Mouse (Mus musculus) liver, embryonic 14.5 days (tissue): ENCODE measurements at regions not wholly inside any gene's neighbourhood (a gene's known extent, or its start where the extent isn't known, plus 50 kb on each side); places are given as distances from the start of the nearest gene placed in this dataset.

Experiments used
- ATAC-seq: fragments of 200-750 bp; cut with Nextera tagmentation; 2 replicates; pipeline ENCODE4 v1.8.0; 2017; ENCODE audit warnings: moderate number of reproducible peaks, mild to moderate bottlenecking, moderate library complexity; ENCODE audit not compliant: insufficient read depth
- DNase-seq, 3 experiments: peaks; one replicate each; pipeline ENCODE4 v3.0.0-alpha.2; 2012 to 2013; ENCODE audit warnings: low read depth in 3 of 3, low spot score in 3 of 3
- H3K27ac ChIP-seq: fragments of 300-500 bp; sonication (generic); 2 replicates; pipeline ENCODE4 v1.5.1; 2014; ENCODE audit warnings: moderate library complexity, mild to moderate bottlenecking, control low read depth, inconsistent platforms
- H3K27me3 ChIP-seq: fragments of 300-500 bp; sonication (generic); 2 replicates; pipeline ENCODE4 v1.6.1; 2014; ENCODE audit warnings: mild to moderate bottlenecking, low read length, moderate library complexity; ENCODE audit not compliant: control insufficient read depth, insufficient read depth
- H3K36me3 ChIP-seq: fragments of 300-500 bp; sonication (generic); replicated peaks from 2 replicates; pipeline ENCODE4 v1.6.1; 2014; ENCODE audit warnings: low read depth; ENCODE audit not compliant: control insufficient read depth, insufficient read depth
- H3K4me1 ChIP-seq, 2 experiments: fragments of 200-500 bp in 1 of 2; fragments of 300-500 bp in 1 of 2; sonication (generic) in 1 of 2; replicated peaks; 2 replicates each; pipeline ENCODE4 v1.6.1; 2012 to 2014; ENCODE audit warnings: antibody characterized with exemption in 1 of 2, inconsistent platforms in 1 of 2, low read length in 1 of 2; ENCODE audit not compliant: control insufficient read depth in 2 of 2, insufficient read depth in 2 of 2
- H3K4me2 ChIP-seq: fragments of 300-500 bp; sonication (generic); 2 replicates; pipeline ENCODE4 v1.6.1; 2014; ENCODE audit warnings: low read depth, mild to moderate bottlenecking, control low read depth, moderate library complexity
- H3K4me3 ChIP-seq, 2 experiments: fragments of 200-500 bp in 1 of 2; fragments of 300-500 bp in 1 of 2; sonication (generic) in 1 of 2; 2 replicates each; pipeline ENCODE4 v1.5.1; 2012 to 2014; ENCODE audit warnings: low read depth in 2 of 2, low read length in 2 of 2, mild to moderate bottlenecking in 2 of 2, control low read depth in 1 of 2, inconsistent platforms in 1 of 2, moderate library complexity in 1 of 2; ENCODE audit not compliant: insufficient read depth in 1 of 2
- H3K9ac ChIP-seq: fragments of 300-500 bp; sonication (generic); replicated peaks from 2 replicates; pipeline ENCODE4 v1.6.1; 2014; ENCODE audit warnings: mild to moderate bottlenecking, control low read depth, moderate library complexity
- H3K9me3 ChIP-seq: fragments of 300-500 bp; sonication (generic); 2 replicates; pipeline ENCODE4 v1.6.1; 2016; ENCODE audit warnings: low read length, mixed read lengths; ENCODE audit not compliant: control insufficient read depth
- CTCF ChIP-seq: IDR thresholded peaks from 2 replicates; pipeline ENCODE4 v1.5.1; 2016; ENCODE audit warnings: antibody characterized with exemption, low read depth, control low read depth
- EP300 ChIP-seq: IDR thresholded peaks from 2 replicates; pipeline ENCODE4 v1.6.1; 2016; ENCODE audit warnings: antibody characterized with exemption, low read depth
- WGBS: fragments of 180-500 bp; shearing (Covaris S2); extraction: QIAGEN DNeasy Blood & Tissue Kit; methylation state at CpG from one replicate; pipeline ENCODE4 v1.1.7; 2014; ENCODE audit not compliant: insufficient replicate concordance; 5-methylcytosine and 5-hydroxymethylcytosine counted together

DNA sequence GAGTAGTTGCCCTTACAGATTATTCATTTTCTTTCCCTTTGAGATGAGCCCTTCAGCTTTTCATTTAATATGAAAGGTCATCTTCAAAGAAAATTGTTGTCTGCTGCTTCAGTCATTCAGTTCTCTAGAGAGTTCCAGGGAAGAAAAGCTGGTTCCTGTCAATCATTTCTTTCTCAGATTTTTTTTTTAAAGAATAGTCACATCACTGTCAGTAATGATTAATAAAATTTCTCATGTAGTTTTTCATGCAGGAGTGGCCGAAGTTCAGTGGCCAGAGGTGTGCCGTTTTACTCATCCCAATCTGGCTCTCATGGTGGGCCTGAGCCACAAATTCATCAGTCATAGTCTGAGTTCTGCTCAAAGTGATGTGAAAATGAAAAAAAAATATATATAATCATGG is 121.5 kb upstream of the Nectin3 start:
- no peak for ATAC-seq
- Histone ChIP-seq H3K4me2 (no peak overlapping the region), H3K27me3 (no peaks in the 10 kb centered on the region), H3K9ac (no peak overlapping the region), H3K4me3 (no peak overlapping the region), H3K27ac (no peak overlapping the region), H3K9me3 (no peaks in the 10 kb centered on the region), H3K4me1 (no peaks in the 10 kb centered on the region), H3K36me3 (no peaks in the 10 kb centered on the region)
- DNase-seq: no peak
- TF ChIP-seq EP300 (no peak), CTCF (no peak)
- WGBS: 57% methylated on average over 2 of the region's 2 CpGs

DNA sequence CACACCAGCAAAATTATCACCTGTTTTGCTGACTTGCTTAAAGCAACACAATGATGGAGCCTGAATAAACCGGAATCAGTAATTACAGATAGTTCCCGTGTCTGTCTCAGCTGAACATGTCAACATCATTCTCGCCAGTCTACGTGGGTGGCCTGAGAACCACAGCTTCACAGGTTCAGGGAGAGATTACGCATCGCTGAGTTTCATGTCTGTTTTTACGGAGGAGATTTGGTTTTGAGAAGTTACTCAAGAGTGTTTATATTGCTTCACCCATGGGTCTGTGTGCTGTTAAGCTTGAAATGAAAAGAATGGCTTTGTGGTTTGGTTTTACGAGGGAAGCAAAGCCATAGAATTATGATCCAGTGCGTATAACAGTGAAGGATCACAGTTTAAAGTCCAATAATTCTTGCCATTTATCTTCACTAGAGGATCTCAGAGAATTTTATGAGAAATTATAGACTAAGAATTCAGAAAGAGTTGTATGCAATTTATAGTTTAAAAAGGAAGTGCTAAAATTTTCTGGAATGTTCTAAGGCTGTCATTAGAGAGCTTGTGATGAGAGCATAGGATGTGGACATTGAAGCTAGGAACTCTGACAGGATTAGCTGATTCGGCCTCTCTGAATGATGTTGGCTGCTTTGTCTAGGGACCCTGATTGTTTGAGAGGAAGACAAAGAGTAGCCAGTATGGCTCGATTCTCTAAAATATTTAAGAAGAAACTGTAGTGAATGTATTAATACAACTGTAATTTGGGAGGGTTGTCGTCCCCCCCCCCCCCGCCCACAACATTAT is 119.4 kb upstream of the Nectin3 start:
- ATAC-seq: no peak
- Histone ChIP-seq H3K9ac (no peak overlapping the region), H3K4me3 (no peak overlapping the region), H3K36me3 (no peaks in the 10 kb centered on the region), H3K27me3 (no peaks in the 10 kb centered on the region), H3K27ac (no peak overlapping the region), H3K9me3 (no peaks in the 10 kb centered on the region), H3K4me2 (no peak overlapping the region), H3K4me1 (no peaks in the 10 kb centered on the region)
- WGBS: 68% methylated on average over 13 of the region's 13 CpGs
- no peak for TF ChIP-seq CTCF
- TF ChIP-seq EP300: no peak
- DNase-seq: no peak

GRCm38 (mm10) chr16:46616606-46617005 is 118.3 kb upstream of the Nectin3 start:
- DNase-seq (no peak), ATAC-seq (no peak)
- H3K4me1 ChIP-seq: no peaks in the 10 kb centered on the region
- TF ChIP-seq EP300 (no peak), CTCF (no peak)
- H3K36me3 ChIP-seq: no peaks in the 10 kb centered on the region
- no peak overlapping the region for H3K9ac ChIP-seq
- H3K4me2 ChIP-seq: no peak overlapping the region
- H3K4me3 ChIP-seq: no peak overlapping the region
- H3K27ac ChIP-seq: no peak overlapping the region
- H3K27me3 ChIP-seq: no peaks in the 10 kb centered on the region
- no peaks in the 10 kb centered on the region for H3K9me3 ChIP-seq

DNA sequence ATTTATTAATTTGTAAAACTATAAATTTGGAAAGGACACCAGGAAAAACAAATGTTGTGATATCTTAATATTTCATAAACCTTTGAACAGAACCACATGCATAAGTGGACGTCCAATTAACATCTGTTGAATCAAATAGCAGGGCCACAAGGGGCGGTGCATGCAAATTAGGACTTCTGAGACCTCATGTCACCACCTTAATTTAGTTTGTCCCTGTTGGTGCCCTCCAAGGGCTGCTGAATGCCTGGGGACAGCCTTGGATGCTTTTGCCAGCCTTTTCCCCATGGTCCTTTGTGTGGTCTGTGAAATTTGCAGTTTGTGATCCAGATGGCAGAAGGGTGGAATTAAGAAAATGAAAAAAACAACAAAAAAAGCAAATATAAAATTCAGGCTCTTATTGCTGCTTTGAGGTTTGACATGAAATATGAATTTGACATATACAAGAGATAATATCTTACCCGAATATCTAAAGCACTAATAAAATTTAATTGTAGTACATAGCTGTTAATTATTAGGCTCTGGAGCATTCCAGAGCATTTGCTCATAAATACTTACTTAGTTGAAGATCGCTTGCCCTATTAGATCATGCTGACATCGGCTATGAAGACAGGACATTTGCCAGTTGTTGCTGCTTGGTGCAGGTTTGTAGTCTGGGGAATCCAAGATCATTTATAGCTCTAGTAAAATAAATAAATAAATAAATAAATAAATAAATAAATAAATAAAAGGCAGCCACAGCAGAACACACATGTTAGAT is 114.9 kb upstream of the Nectin3 start:
- no peak overlapping the region for H3K4me3 ChIP-seq
- H3K27ac ChIP-seq: no peak overlapping the region
- no peaks in the 10 kb centered on the region for H3K36me3 ChIP-seq
- no peak overlapping the region for H3K4me2 ChIP-seq
- DNase-seq (no peak), ATAC-seq (no peak)
- no peaks in the 10 kb centered on the region for H3K9me3 ChIP-seq
- no peaks in the 10 kb centered on the region for H3K4me1 ChIP-seq
- 50% methylated on average over 5 of the region's 5 CpGs for WGBS
- no peaks in the 10 kb centered on the region for H3K27me3 ChIP-seq
- TF ChIP-seq EP300: no peak
- TF ChIP-seq CTCF: no peak
- no peak overlapping the region for H3K9ac ChIP-seq

DNA sequence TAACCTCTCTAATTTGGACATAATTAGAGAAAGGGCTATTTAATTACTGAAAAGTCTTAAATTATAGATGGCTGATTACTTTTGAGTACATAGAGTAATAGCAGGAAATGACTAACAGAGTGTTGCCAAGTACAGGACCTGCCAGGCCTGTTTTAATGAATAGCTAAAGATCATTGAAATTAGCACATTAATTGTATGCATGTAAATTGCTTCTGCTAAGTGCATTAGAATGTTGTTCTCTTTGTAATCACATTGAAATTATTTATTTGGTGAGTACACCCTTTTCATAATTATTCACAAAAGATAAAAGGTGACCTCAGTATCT is 107.5 kb upstream of the Nectin3 start:
- Histone ChIP-seq H3K9ac (no peak overlapping the region), H3K27ac (no peak overlapping the region), H3K36me3 (no peaks in the 10 kb centered on the region), H3K4me2 (no peak overlapping the region), H3K4me1 (0 out of 4 replicates have a peak, but pooled peaks cover 0 to 3% of the 10 kb centered on the region in 2 experiments), H3K4me3 (no peak overlapping the region), H3K9me3 (no peaks in the 10 kb centered on the region), H3K27me3 (no peaks in the 10 kb centered on the region)
- no peak for ATAC-seq
- no peak for TF ChIP-seq EP300
- no peak for TF ChIP-seq CTCF
- no peak for DNase-seq
